Mouse (Mus musculus) testis, adult 2 months (tissue): ENCODE measurements at regions not wholly inside any gene's neighbourhood (a gene's known extent, or its start where the extent isn't known, plus 50 kb on each side); places are given as distances from the start of the nearest gene placed in this dataset.

Source experiments
- CTCF ChIP-seq: fragments of 200-500 bp; IDR thresholded peaks from 2 replicates; pipeline ENCODE4 v1.5.1; 2012; ENCODE audit warnings: low read depth, mild to moderate bottlenecking, inconsistent platforms, low read length, moderate library complexity; ENCODE audit not compliant: control insufficient read depth, insufficient read depth, insufficient replicate concordance
- POLR2A ChIP-seq: fragments of 200-500 bp; IDR thresholded peaks from 2 replicates; pipeline ENCODE4 v1.6.1; 2012; ENCODE audit warnings: low read depth, mild to moderate bottlenecking, inconsistent platforms, low read length, moderate library complexity; ENCODE audit not compliant: control insufficient read depth

GRCm38 (mm10) chr4:94356982-94357381, 199.4 kb upstream of the Gm10306 start:
- TF ChIP-seq POLR2A = no peak
- TF ChIP-seq CTCF = no peak
